Mouse (Mus musculus): ENCODE results near the gene Cacng7. TPM values are rescaled to one million over a fixed set of nuclear protein-coding genes. Genes with fewer than 3 reads are reported as not detected.

Gene Cacng7
- total and polyA plus RNA-seq, 3 experiments: 0.04 to 0.11 TPM; not detected in 1

DNA sequence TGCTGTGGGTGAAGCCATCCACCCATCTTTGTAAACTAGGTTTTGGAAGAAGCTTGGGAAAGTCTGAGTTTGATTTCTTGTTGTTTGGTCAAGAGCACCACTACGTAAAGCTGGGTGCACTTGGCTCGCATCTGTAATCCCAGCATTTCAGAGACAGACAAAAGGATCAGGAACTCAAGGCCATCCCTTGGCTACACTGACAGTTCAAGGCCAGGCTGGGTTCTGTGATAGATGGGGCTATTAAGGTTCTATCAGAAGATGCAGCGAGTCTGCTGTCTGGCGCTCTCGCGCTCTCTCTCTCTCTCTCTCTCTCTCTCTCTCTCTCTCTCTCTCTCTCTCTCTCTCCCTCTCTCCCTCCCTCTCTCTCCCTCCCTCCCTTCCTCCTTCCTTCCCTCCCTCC lies 22.1 kb downstream of the Cacng7 start:
- H3K4me1 ChIP-seq (ENCODE audit: control insufficient read depth in 1 of 2, insufficient read depth in 2 of 2, low read length in 2 of 2): no peaks in the 10 kb centered on the region
- H3K27me3 ChIP-seq (ENCODE audit: control insufficient read depth in 1 of 2, insufficient read depth in 2 of 2, low read length in 2 of 2): no peaks in the 10 kb centered on the region; a peak in 2 of 4 replicates
- no peaks in the 10 kb centered on the region for H3K36me3 ChIP-seq (ENCODE audit: control insufficient read depth in 1 of 2, insufficient read depth in 2 of 2, low read length in 2 of 2)
- H3K9me3 ChIP-seq (replicated peaks; ENCODE audit: insufficient read depth, low read length): no peaks in the 10 kb centered on the region
- H3K9ac ChIP-seq (ENCODE audit: control insufficient read depth, low read depth, low read length, poor library complexity, severe bottlenecking): no peak overlapping the region
- H3K4me3 ChIP-seq (ENCODE audit: control insufficient read depth in 1 of 2, insufficient read depth in 1 of 2, low read depth in 2 of 2, low read length in 2 of 2): no peak overlapping the region
- TF ChIP-seq BHLHE40 (IDR thresholded peaks at IDR 0.05; ENCODE audit: borderline replicate concordance, low read depth, low read length) (no peak), RCOR1 (IDR thresholded peaks at IDR 0.05; ENCODE audit: low read depth, low read length) (no peak), TAL1 (IDR thresholded peaks at IDR 0.05; ENCODE audit: low read length) (no peak), HCFC1 (IDR thresholded peaks at IDR 0.05; ENCODE audit: low read depth, low read length) (no peak), JUND (IDR thresholded peaks at IDR 0.05; ENCODE audit: low read depth, low read length) (no peak), E2F4 (IDR thresholded peaks at IDR 0.05; ENCODE audit: borderline replicate concordance, low read depth, low read length) (no peak), ZC3H11A (IDR thresholded peaks at IDR 0.05; ENCODE audit: low read depth, low read length) (no peak), CTCF (IDR thresholded peaks at IDR 0.05 in 2 of 3, conservative IDR thresholded peaks at IDR 0.05 in 1 of 3; ENCODE audit: control insufficient read depth in 1 of 3, insufficient read depth in 1 of 3, low read depth in 2 of 3, low read length in 3 of 3, poor library complexity in 1 of 3, severe bottlenecking in 1 of 3) (no peak), TCF12 (IDR thresholded peaks at IDR 0.05; ENCODE audit: low read depth, low read length) (no peak), RAD21 (IDR thresholded peaks at IDR 0.05; ENCODE audit: low read depth, low read length) (no peak), NRF1 (IDR thresholded peaks at IDR 0.05; ENCODE audit: insufficient read depth, low read depth, low read length, poor library complexity, severe bottlenecking) (no peak), GABPA (IDR thresholded peaks at IDR 0.05; ENCODE audit: low read depth, low read length) (no peak), SIN3A (IDR thresholded peaks at IDR 0.05; ENCODE audit: low read length) (no peak), ZNF384 (IDR thresholded peaks at IDR 0.05; ENCODE audit: low read depth, low read length) (no peak)
- H3K79me2 ChIP-seq (ENCODE audit: control insufficient read depth, insufficient read depth, low read length, poor library complexity): no peaks in the 10 kb centered on the region
- no peak overlapping the region for H3K27ac ChIP-seq (ENCODE audit: control insufficient read depth, low read depth, low read length)
- no peak for DNase-seq (ENCODE audit: low read depth, low spot score)

DNA sequence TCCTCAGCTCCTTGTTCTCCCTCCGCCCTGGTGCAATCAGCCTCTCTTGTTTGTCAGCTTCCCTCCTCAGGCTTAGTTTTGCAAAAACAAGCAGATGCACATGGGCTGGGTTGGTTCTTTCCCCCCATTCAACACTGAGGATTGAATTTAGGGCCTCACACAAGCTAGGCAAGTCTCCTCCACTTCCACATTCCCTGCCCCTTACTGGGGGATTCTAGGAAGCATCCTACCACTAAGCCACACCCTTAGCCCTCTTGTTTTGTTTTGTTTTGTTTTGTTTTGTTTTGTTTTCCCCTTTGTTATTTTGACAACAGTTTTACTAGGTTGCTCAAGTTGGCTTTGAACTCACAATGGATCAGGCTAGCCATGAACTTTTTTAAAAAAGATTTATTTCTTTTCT lies 27.9 kb downstream of the Cacng7 start:
- Histone ChIP-seq H3K79me2 (ENCODE audit: control insufficient read depth, insufficient read depth, low read length, poor library complexity) (no peaks in the 10 kb centered on the region), H3K36me3 (ENCODE audit: control insufficient read depth in 1 of 2, insufficient read depth in 2 of 2, low read length in 2 of 2) (no peaks in the 10 kb centered on the region), H3K9me3 (replicated peaks; ENCODE audit: insufficient read depth, low read length) (no peaks in the 10 kb centered on the region), H3K27ac (ENCODE audit: control insufficient read depth, low read depth, low read length) (no peak overlapping the region), H3K27me3 (ENCODE audit: control insufficient read depth in 1 of 2, insufficient read depth in 2 of 2, low read length in 2 of 2) (no peaks in the 10 kb centered on the region), H3K4me1 (ENCODE audit: control insufficient read depth in 1 of 2, insufficient read depth in 2 of 2, low read length in 2 of 2) (no peaks in the 10 kb centered on the region), H3K9ac (ENCODE audit: control insufficient read depth, low read depth, low read length, poor library complexity, severe bottlenecking) (no peak overlapping the region), H3K4me3 (ENCODE audit: control insufficient read depth in 1 of 2, insufficient read depth in 1 of 2, low read depth in 2 of 2, low read length in 2 of 2) (no peak overlapping the region)
- TF ChIP-seq JUND (IDR thresholded peaks at IDR 0.05; ENCODE audit: low read depth, low read length): no peak
- 0 out of 2 replicates have a peak, but pooled peaks have one; percentile 31 for TF ChIP-seq POLR2AphosphoS2 (IDR thresholded peaks at IDR 0.05; ENCODE audit: low read length)
- TF ChIP-seq NELFE (IDR thresholded peaks at IDR 0.05; ENCODE audit: low read depth, low read length): no peak
- no peak for TF ChIP-seq RCOR1 (IDR thresholded peaks at IDR 0.05; ENCODE audit: low read depth, low read length)
- TF ChIP-seq CHD1 (IDR thresholded peaks at IDR 0.05; ENCODE audit: low read depth, low read length): no peak
- no peak for TF ChIP-seq MEF2A (IDR thresholded peaks at IDR 0.05; ENCODE audit: extremely low read depth, insufficient replicate concordance, low read depth, low read length, poor library complexity, severe bottlenecking)
- no peak for DNase-seq (ENCODE audit: low read depth, low spot score)

Measured in MEL (cell line).